Mouse (Mus musculus) MEL (cell line): ENCODE measurements around the gene Mmp24. TPM values are rescaled to one million over a fixed set of nuclear protein-coding genes. Genes with fewer than 3 reads are reported as not detected.

ENCODE experiments used
- DNase-seq: peaks from one replicate; pipeline ENCODE4 v3.0.0; 2011; ENCODE audit warnings: low read depth, low spot score
- H3K27ac ChIP-seq: 2 replicates; pipeline ENCODE4 v1.5.1; 2012; ENCODE audit warnings: low read depth, mild to moderate bottlenecking, control low read depth, low read length, moderate library complexity; ENCODE audit not compliant: control insufficient read depth
- H3K27me3 ChIP-seq, 2 experiments: fragments of 150-350 bp in 1 of 2; sonication (generic) in 1 of 2; 2 replicates each; pipeline ENCODE4 v1.6.1; 2012; ENCODE audit warnings: low read length in 2 of 2, mild to moderate bottlenecking in 2 of 2, improper control_type of control experiment in 1 of 2, moderate library complexity in 1 of 2; ENCODE audit not compliant: insufficient read depth in 2 of 2, control insufficient read depth in 1 of 2
- H3K36me3 ChIP-seq, 2 experiments: 2 replicates each; pipeline ENCODE4 v1.6.1; 2012 to 2014; ENCODE audit warnings: low read length in 2 of 2, improper control_type of control experiment in 1 of 2, inconsistent platforms in 1 of 2, mild to moderate bottlenecking in 1 of 2; ENCODE audit not compliant: insufficient read depth in 2 of 2, control insufficient read depth in 1 of 2
- H3K4me1 ChIP-seq, 2 experiments: fragments of 150-350 bp in 1 of 2; sonication (generic) in 1 of 2; 2 replicates each; pipeline ENCODE4 v1.6.1; 2012; ENCODE audit warnings: low read length in 2 of 2, improper control_type of control experiment in 1 of 2, mild to moderate bottlenecking in 1 of 2; ENCODE audit not compliant: insufficient read depth in 2 of 2, control insufficient read depth in 1 of 2
- H3K4me3 ChIP-seq, 2 experiments: fragments of 150-350 bp in 1 of 2; sonication (generic) in 1 of 2; 2 replicates each; pipeline ENCODE4 v1.5.1; 2012; ENCODE audit warnings: low read depth in 2 of 2, low read length in 2 of 2, mild to moderate bottlenecking in 2 of 2, moderate library complexity in 2 of 2, control low read depth in 1 of 2, improper control_type of control experiment in 1 of 2; ENCODE audit not compliant: control insufficient read depth in 1 of 2, insufficient read depth in 1 of 2
- H3K79me2 ChIP-seq: 2 replicates; pipeline ENCODE4 v1.6.1; 2012; ENCODE audit warnings: mild to moderate bottlenecking, low read length, moderate library complexity; ENCODE audit not compliant: control insufficient read depth, poor library complexity, insufficient read depth
- H3K9ac ChIP-seq: 2 replicates; pipeline ENCODE4 v1.6.1; 2012; ENCODE audit warnings: low read depth, mild to moderate bottlenecking, control low read depth, low read length, moderate library complexity; ENCODE audit not compliant: control insufficient read depth, poor library complexity, severe bottlenecking
- H3K9me3 ChIP-seq: fragments of 150-350 bp; sonication (generic); replicated peaks from 2 replicates; pipeline ENCODE4 v1.6.1; 2012; ENCODE audit warnings: mild to moderate bottlenecking, low read length, improper control_type of control experiment, moderate library complexity; ENCODE audit not compliant: insufficient read depth
- BHLHE40 ChIP-seq: IDR thresholded peaks from 2 replicates; pipeline ENCODE4 v1.6.1; 2012; ENCODE audit warnings: low read depth, mild to moderate bottlenecking, inconsistent platforms, low read length, improper control_type of control experiment, borderline replicate concordance
- CHD1 ChIP-seq: IDR thresholded peaks from 2 replicates; pipeline ENCODE4 v1.6.1; 2012; ENCODE audit warnings: low read depth, mild to moderate bottlenecking, inconsistent platforms, low read length, improper control_type of control experiment
- CHD2 ChIP-seq: IDR thresholded peaks from 2 replicates; pipeline ENCODE4 v1.6.1; 2011; ENCODE audit warnings: low read length, improper control_type of control experiment
- CTCF ChIP-seq, 3 experiments: IDR thresholded peaks in 2 of 3; conservative IDR thresholded peaks in 1 of 3; 2 replicates each; pipeline ENCODE4 v1.5.1; 2011 to 2012; ENCODE audit warnings: low read length in 3 of 3, low read depth in 2 of 3, mild to moderate bottlenecking in 2 of 3, improper control_type of control experiment in 1 of 3, inconsistent platforms in 1 of 3, mixed read lengths in 1 of 3, moderate library complexity in 1 of 3; ENCODE audit not compliant: control insufficient read depth in 1 of 3, insufficient read depth in 1 of 3, poor library complexity in 1 of 3, severe bottlenecking in 1 of 3
- E2F4 ChIP-seq: IDR thresholded peaks from 2 replicates; pipeline ENCODE4 v1.6.1; 2011; ENCODE audit warnings: low read depth, low read length, improper control_type of control experiment, borderline replicate concordance
- ELF1 ChIP-seq: IDR thresholded peaks from 2 replicates; pipeline ENCODE4 v1.6.1; 2014; ENCODE audit warnings: low read depth, mild to moderate bottlenecking, inconsistent platforms, low read length, improper control_type of control experiment, moderate library complexity
- ETS1 ChIP-seq: IDR thresholded peaks from 2 replicates; pipeline ENCODE4 v1.6.1; 2012; ENCODE audit warnings: low read depth, mild to moderate bottlenecking, inconsistent platforms, low read length, improper control_type of control experiment, moderate library complexity
- GATA1 ChIP-seq: IDR thresholded peaks from 2 replicates; pipeline ENCODE4 v1.6.1; 2011; ENCODE audit warnings: low read depth, low read length, improper control_type of control experiment
- JUND ChIP-seq: IDR thresholded peaks from 2 replicates; pipeline ENCODE4 v1.6.1; 2011; ENCODE audit warnings: low read depth, mild to moderate bottlenecking, improper control_type of control experiment, low read length
- MAZ ChIP-seq: IDR thresholded peaks from 2 replicates; pipeline ENCODE4 v1.6.1; 2012; ENCODE audit warnings: low read depth, mild to moderate bottlenecking, inconsistent platforms, low read length, improper control_type of control experiment
- MXI1 ChIP-seq: IDR thresholded peaks from 2 replicates; pipeline ENCODE4 v1.6.1; 2011; ENCODE audit warnings: mild to moderate bottlenecking, low read depth, low read length, improper control_type of control experiment
- MYB ChIP-seq: IDR thresholded peaks from 2 replicates; pipeline ENCODE4 v1.6.1; 2011; ENCODE audit warnings: mild to moderate bottlenecking, low read depth, low read length, improper control_type of control experiment
- MYC ChIP-seq: IDR thresholded peaks from 2 replicates; pipeline ENCODE4 v1.6.1; 2011; ENCODE audit warnings: low read depth, mild to moderate bottlenecking, low read length, improper control_type of control experiment, moderate library complexity
- NELFE ChIP-seq: IDR thresholded peaks from 2 replicates; pipeline ENCODE4 v1.6.1; 2011; ENCODE audit warnings: low read depth, low read length, improper control_type of control experiment
- POLR2A ChIP-seq, 2 experiments: IDR thresholded peaks; 2 replicates each; pipeline ENCODE4 v1.6.1; 2011 to 2012; ENCODE audit warnings: low read length in 2 of 2, mild to moderate bottlenecking in 2 of 2, control low read depth in 1 of 2, improper control_type of control experiment in 1 of 2, low read depth in 1 of 2, moderate library complexity in 1 of 2; ENCODE audit not compliant: control insufficient read depth in 1 of 2, insufficient read depth in 1 of 2, poor library complexity in 1 of 2
- POLR2AphosphoS5 ChIP-seq: IDR thresholded peaks from 2 replicates; pipeline ENCODE4 v1.6.1; 2012; ENCODE audit warnings: low read depth, borderline replicate concordance, mild to moderate bottlenecking, inconsistent platforms, low read length, moderate library complexity, mixed read lengths
- SIN3A ChIP-seq: IDR thresholded peaks from 2 replicates; pipeline ENCODE4 v1.6.1; 2012; ENCODE audit warnings: low read length, improper control_type of control experiment, inconsistent platforms
- SMC3 ChIP-seq: IDR thresholded peaks from 2 replicates; pipeline ENCODE4 v1.6.1; 2011; ENCODE audit warnings: low read depth, low read length, improper control_type of control experiment
- TCF12 ChIP-seq: IDR thresholded peaks from 2 replicates; pipeline ENCODE4 v1.6.1; 2014; ENCODE audit warnings: low read depth, mild to moderate bottlenecking, inconsistent platforms, low read length, improper control_type of control experiment, moderate library complexity
- UBTF ChIP-seq: IDR thresholded peaks from 2 replicates; pipeline ENCODE4 v1.6.1; 2012; ENCODE audit warnings: low read depth, mild to moderate bottlenecking, inconsistent platforms, low read length, improper control_type of control experiment, moderate library complexity, borderline replicate concordance; ENCODE audit not compliant: insufficient read depth
- USF1 ChIP-seq: IDR thresholded peaks from 2 replicates; pipeline ENCODE4 v1.6.1; 2014; ENCODE audit warnings: low read depth, mild to moderate bottlenecking, inconsistent platforms, low read length, improper control_type of control experiment, moderate library complexity
- USF2 ChIP-seq, 2 experiments: IDR thresholded peaks; 2 replicates each; pipeline ENCODE4 v1.6.1; 2011 to 2012; ENCODE audit warnings: improper control_type of control experiment in 2 of 2, low read length in 2 of 2, borderline replicate concordance in 1 of 2, inconsistent platforms in 1 of 2, low read depth in 1 of 2, mild to moderate bottlenecking in 1 of 2; ENCODE audit not compliant: insufficient read depth in 1 of 2
- ZC3H11A ChIP-seq: IDR thresholded peaks from 2 replicates; pipeline ENCODE4 v1.6.1; 2012; ENCODE audit warnings: low read depth, mild to moderate bottlenecking, inconsistent platforms, low read length, improper control_type of control experiment
- ZKSCAN1 ChIP-seq: IDR thresholded peaks from 2 replicates; pipeline ENCODE4 v1.6.1; 2012; ENCODE audit warnings: low read depth, mild to moderate bottlenecking, inconsistent platforms, low read length, improper control_type of control experiment, moderate library complexity
- ZMIZ1 ChIP-seq: IDR thresholded peaks from 2 replicates; pipeline ENCODE4 v1.6.1; 2012; ENCODE audit warnings: low read depth, mild to moderate bottlenecking, inconsistent platforms, low read length, improper control_type of control experiment, moderate library complexity
- ZNF384 ChIP-seq: IDR thresholded peaks from 2 replicates; pipeline ENCODE4 v1.6.1; 2012; ENCODE audit warnings: low read depth, mild to moderate bottlenecking, inconsistent platforms, low read length, improper control_type of control experiment
- polyA plus RNA-seq, 2 experiments: library from polyadenylated mRNA; stranded (reverse) in 1 of 2; unstranded in 1 of 2; fragments of >175 nt in 1 of 2; fragments of >200 nt in 1 of 2; gene quantifications; 2 replicates each; pipeline versions ENCODE4 v1.2.1 to v1.2.4; 2012; ENCODE audit warnings: low replicate concordance in 2 of 2, low read depth in 1 of 2; ENCODE audit not compliant: insufficient read length in 2 of 2, insufficient read depth in 1 of 2, missing spikeins in 1 of 2
- total RNA-seq: library from RNA; depleted of rRNA; stranded (reverse); fragments of 300-350 nt; gene quantifications from 2 replicates; pipeline ENCODE4 v1.2.3, GENCODE M21; 2012

The Mmp24 gene
- total and polyA plus RNA-seq, 3 experiments: 0.06 to 0.27 TPM; not detected in 1

- TF ChIP-seq ZKSCAN1: no peak
- no peak for TF ChIP-seq ZNF384
- no peak for TF ChIP-seq CHD1
- no peak; the same call in 1 of the 2 replicates for TF ChIP-seq MXI1
- TF ChIP-seq POLR2AphosphoS5: no peak
- no peak for TF ChIP-seq USF1
- TF ChIP-seq SMC3: peak; percentile 79
- no peak for TF ChIP-seq ETS1
- no peak for TF ChIP-seq GATA1
- TF ChIP-seq SIN3A: 0 out of 2 replicates have a peak, but pooled peaks have one; percentile 38
- no peak for TF ChIP-seq MYB
- no peak for TF ChIP-seq E2F4
- peak; percentile 49 to 91 (median 79) for TF ChIP-seq CTCF (IDR thresholded peaks at IDR 0.05 in 2 of 3, conservative IDR thresholded peaks at IDR 0.05 in 1 of 3; ENCODE audit: control insufficient read depth in 1 of 3, insufficient read depth in 1 of 3, low read depth in 2 of 3, low read length in 3 of 3, poor library complexity in 1 of 3, severe bottlenecking in 1 of 3)
- TF ChIP-seq POLR2A (IDR thresholded peaks at IDR 0.05; ENCODE audit: control insufficient read depth in 1 of 2, insufficient read depth in 1 of 2, low read depth in 1 of 2, low read length in 2 of 2, poor library complexity in 1 of 2): no peak
- TF ChIP-seq JUND: no peak
- TF ChIP-seq MYC: no peak
- peak; percentile 84 for TF ChIP-seq ZC3H11A
- no peak for TF ChIP-seq NELFE
- TF ChIP-seq ZMIZ1: no peak
- no peak for TF ChIP-seq MAZ
- TF ChIP-seq BHLHE40: peak; percentile 49; the same call in 1 of the 2 replicates
- TF ChIP-seq USF2 (IDR thresholded peaks at IDR 0.05; ENCODE audit: borderline replicate concordance in 1 of 2, insufficient read depth in 1 of 2, low read depth in 1 of 2, low read length in 2 of 2): no peak
- TF ChIP-seq CHD2: no peak
These were observed 10.3 kb upstream of the Mmp24 start (continued) for GRCm38 (mm10) chr2:155764679-155765418.

- H3K9me3 ChIP-seq: no peaks in the 10 kb centered on the region
- H3K27me3 ChIP-seq: peaks cover 3 to 8% of the 10 kb centered on the region in 2 experiments
- no peak overlapping the region for H3K9ac ChIP-seq
- H3K4me1 ChIP-seq: no peaks in the 10 kb centered on the region
- no peak overlapping the region for H3K27ac ChIP-seq
- no peak for TF ChIP-seq TCF12
- no peak for TF ChIP-seq USF2 (IDR thresholded peaks at IDR 0.05; ENCODE audit: borderline replicate concordance in 1 of 2, insufficient read depth in 1 of 2, low read depth in 1 of 2, low read length in 2 of 2)
- no peak for TF ChIP-seq ELF1
- TF ChIP-seq CTCF (IDR thresholded peaks at IDR 0.05 in 2 of 3, conservative IDR thresholded peaks at IDR 0.05 in 1 of 3; ENCODE audit: control insufficient read depth in 1 of 3, insufficient read depth in 1 of 3, low read depth in 2 of 3, low read length in 3 of 3, poor library complexity in 1 of 3, severe bottlenecking in 1 of 3): no peak
- TF ChIP-seq ZC3H11A: no peak
- TF ChIP-seq ZKSCAN1: no peak
- no peak for TF ChIP-seq UBTF
- no peak for TF ChIP-seq ZNF384
- H3K36me3 ChIP-seq: no peaks in the 10 kb centered on the region
- no peaks in the 10 kb centered on the region for H3K79me2 ChIP-seq
- DNase-seq: no peak
- H3K4me3 ChIP-seq: no peak overlapping the region
These were observed 1.5 kb upstream of the Mmp24 start for GRCm38 (mm10) chr2:155773664-155774063.
